Mouse (Mus musculus) small intestine, adult 2 months (tissue): ENCODE measurements at regions not wholly inside any gene's neighbourhood (a gene's known extent, or its start where the extent isn't known, plus 50 kb on each side); places are given as distances from the start of the nearest gene placed in this dataset.

ENCODE experiments used
- CTCF ChIP-seq: fragments of 200-500 bp; IDR thresholded peaks from 2 replicates; pipeline ENCODE4 v1.5.1; 2012; ENCODE audit warnings: low read depth, mild to moderate bottlenecking, control low read depth, inconsistent platforms, low read length, moderate library complexity, mixed read lengths; ENCODE audit not compliant: insufficient replicate concordance, insufficient read length; ENCODE audit errors: extremely low read depth
- POLR2A ChIP-seq: fragments of 200-500 bp; IDR thresholded peaks from 2 replicates; pipeline ENCODE4 v1.6.1; 2012; ENCODE audit warnings: low read depth, mild to moderate bottlenecking, control low read depth, inconsistent platforms, low read length, moderate library complexity

- TF ChIP-seq POLR2A (no peak), CTCF (no peak)
Observed at GRCm38 (mm10) chr7:36877686-36878085, 179.8 kb downstream of the Tshz3 start.
